Mouse (Mus musculus) monocyte, adult 2 months (primary cell): Measurements from ENCODE around the gene Timm22.
A peak's percentile ranks its signal among the peaks of the same experiment; 100 is the strongest.

Experiments
- DNase-seq, 2 experiments: peaks; one replicate each; pipeline ENCODE4 v3.0.0; 2022; ENCODE audit warnings: low spot score in 2 of 2, low read depth in 1 of 2

Gene Timm22

DNA sequence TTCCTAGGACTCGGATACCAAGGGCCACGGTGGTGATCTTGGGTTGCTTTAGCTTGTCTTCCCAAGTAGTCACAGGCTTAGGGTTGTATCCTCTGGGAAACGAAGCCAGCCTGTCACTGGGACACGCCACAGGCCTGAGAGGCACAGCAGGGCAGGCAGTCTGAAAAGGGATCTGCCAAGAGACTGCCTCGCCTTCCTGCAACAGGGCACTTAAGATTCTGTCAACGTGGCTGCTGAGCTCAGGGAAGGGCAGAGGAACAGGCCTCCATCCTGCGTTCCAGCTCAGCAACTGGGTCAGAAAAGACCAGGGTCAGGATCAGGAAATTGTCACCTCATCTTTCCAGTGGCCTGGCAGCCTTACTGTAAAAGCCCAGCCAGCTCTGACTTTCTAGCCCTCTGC, 22.8 kb downstream of the Timm22 start:
- DNase-seq: no peak

DNA sequence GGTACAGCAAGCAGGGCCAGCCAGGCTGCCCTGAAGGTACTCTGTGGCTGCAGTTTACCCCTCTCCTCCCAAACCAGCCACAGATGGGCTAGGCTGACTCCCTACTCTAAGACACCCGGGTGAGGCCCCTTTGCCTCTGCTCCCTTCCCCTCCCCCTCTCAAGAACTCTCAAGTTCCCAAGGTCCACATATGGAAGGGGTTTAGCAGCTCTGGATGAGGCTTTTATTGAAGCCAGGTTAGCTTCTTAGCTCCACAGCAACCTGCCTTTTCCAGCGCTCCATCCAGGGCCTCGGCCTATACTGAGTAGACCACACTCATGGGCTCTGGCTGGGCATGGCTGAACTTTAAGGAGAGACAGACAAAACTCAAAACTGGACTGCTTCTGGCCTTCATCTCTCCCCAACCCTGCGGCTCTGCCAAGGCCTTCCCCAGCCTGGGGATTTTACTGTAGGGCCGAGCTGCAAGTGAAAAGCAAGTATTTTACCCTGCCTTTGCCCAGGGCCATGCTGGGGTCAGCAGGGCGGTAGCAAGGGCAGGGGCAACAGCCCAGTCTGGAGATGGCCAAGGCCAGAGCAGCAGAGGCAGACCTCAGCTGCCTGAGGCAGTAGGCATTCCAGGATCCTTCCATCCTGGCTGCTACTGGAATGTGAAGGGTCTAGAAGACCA, 23.3 kb downstream of the Timm22 start:
- DNase-seq: no peak

GRCm38 (mm10) chr11:76436009-76436408, 29.3 kb downstream of the Timm22 start:
- DNase-seq: no peak

- no peak for DNase-seq
Measured at GRCm38 (mm10) chr11:76436864-76437437, 30.2 kb downstream of the Timm22 start.

- no peak for DNase-seq
Measured at GRCm38 (mm10) chr11:76439666-76440065, 32.9 kb downstream of the Timm22 start.

- DNase-seq: no peak
Measured at GRCm38 (mm10) chr11:76445459-76445858, 38.7 kb downstream of the Timm22 start.

- DNase-seq: no peak
Measured at GRCm38 (mm10) chr11:76446251-76446650, 39.5 kb downstream of the Timm22 start.

GRCm38 (mm10) chr11:76449520-76450201, 42.9 kb downstream of the Timm22 start:
- no peak for DNase-seq

DNA sequence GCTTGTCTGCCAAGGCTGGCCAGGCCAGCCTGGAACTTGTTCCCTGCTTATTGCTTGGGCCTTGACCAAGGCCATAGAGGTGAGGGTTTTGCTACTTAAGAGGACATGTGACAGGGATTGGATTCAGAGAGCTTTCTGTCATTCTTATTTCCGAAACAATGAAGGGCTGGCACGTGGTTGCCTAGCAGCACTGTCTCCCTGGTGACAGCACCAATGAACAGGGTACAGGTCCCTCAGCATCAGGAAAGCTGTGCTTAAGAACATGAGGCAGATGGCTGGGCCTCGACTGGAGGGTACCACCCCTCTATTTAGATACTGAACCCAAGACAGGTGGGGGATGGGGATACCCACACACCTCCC, 43.4 kb downstream of the Timm22 start:
- no peak for DNase-seq

- DNase-seq: peak in 1 of 2 experiments; percentile 24
Measured at GRCm38 (mm10) chr11:76454492-76454891, 47.7 kb downstream of the Timm22 start.

GRCm38 (mm10) chr11:76456233-76456632, 49.5 kb downstream of the Timm22 start:
- DNase-seq: peak; percentile 37 to 80

GRCm38 (mm10) chr11:76456897-76457296, 50.1 kb downstream of the Timm22 start:
- DNase-seq: no peak

GRCm38 (mm10) chr11:76458730-76459129, 52.0 kb downstream of the Timm22 start:
- peak in 1 of 2 experiments; percentile 22 for DNase-seq

- no peak for DNase-seq
Measured at GRCm38 (mm10) chr11:76459489-76459888, 52.7 kb downstream of the Timm22 start.

GRCm38 (mm10) chr11:76461201-76461600, 54.4 kb downstream of the Timm22 start:
- no peak for DNase-seq

DNA sequence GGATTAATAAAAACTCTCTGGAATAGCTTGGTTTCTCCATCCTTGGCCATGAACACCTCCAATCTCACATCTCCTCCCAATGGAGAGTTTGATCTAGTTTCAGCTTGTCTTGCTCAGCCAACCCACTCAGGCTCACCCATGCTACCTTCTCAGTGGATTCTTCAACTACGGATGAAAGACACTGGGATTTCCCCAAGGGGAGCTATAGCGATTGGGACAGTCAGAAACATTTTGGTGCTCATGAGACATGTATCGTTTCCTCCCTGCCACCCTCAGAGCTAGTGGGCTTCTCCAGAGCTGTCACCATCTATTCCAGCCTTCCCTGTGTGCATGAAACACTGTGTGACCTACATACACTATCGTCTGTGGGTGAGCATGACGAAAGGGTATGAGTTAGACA, 54.9 kb downstream of the Timm22 start:
- DNase-seq: no peak

- DNase-seq: no peak
Measured at GRCm38 (mm10) chr11:76465879-76466278, 59.1 kb downstream of the Timm22 start.
